Mouse (Mus musculus): ENCODE measurements around the gene Gm20894.
"Not testable (repeated sequence)": the region's sequence is repeated elsewhere in the genome, so short reads cannot be mapped to it uniquely, and the experiment has no call there.

The Gm20894 gene

DNA sequence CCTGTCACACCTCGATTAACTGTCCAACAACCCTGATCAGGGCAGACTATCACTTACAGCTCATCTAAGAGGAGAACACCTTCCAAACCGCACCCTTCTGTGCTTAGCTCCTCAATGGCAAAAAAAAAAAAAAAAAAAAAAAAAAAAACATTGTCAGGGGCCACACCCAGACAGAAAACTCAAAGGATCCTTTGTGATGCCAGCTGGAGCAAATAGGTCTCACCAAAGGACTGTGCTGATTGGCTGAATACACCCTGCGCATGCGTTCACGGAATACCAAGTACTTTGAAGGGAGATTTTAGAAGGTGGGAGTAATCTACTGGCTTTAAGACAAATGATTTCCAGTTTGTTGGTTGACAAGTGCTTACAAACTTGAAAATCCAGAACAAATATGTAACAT, at the start of gene Gm20894:
Gene Gm20894, minus strand, starts transcription at position 101 of the 400 bp plus-strand sequence.
- DNase-seq (ENCODE audit: low read depth): not testable (repeated sequence)
